Mouse (Mus musculus) urinary bladder, postnatal 36 days (tissue): Measurements from ENCODE around the gene Vps8.

Experiments used
- DNase-seq, 2 experiments: peaks; one replicate each; pipeline ENCODE4 v3.0.0; 2022; ENCODE audit warnings: low spot score in 2 of 2, mixed read lengths in 1 of 2

Gene Vps8

DNA sequence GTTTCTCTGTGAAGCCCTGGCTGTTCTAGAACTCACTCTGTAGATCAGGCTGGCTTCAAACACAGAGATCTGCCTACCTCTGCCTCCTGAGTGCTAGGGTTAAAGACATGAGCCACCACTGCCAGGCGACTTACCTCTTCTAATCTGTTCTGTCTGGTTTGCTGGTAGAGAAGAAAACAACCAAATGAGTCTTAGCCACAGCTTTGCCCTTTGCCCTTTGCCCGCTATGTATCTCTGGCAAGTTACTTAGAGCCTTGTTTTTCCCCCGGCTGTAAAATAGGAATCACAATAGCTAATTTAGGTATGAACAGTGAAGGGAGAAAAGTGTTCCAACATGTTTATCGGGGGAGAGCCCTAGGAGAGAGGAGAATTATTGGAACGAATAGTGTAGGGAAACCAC is 18.3 kb upstream of the Vps8 start:
- DNase-seq = no peak

DNA sequence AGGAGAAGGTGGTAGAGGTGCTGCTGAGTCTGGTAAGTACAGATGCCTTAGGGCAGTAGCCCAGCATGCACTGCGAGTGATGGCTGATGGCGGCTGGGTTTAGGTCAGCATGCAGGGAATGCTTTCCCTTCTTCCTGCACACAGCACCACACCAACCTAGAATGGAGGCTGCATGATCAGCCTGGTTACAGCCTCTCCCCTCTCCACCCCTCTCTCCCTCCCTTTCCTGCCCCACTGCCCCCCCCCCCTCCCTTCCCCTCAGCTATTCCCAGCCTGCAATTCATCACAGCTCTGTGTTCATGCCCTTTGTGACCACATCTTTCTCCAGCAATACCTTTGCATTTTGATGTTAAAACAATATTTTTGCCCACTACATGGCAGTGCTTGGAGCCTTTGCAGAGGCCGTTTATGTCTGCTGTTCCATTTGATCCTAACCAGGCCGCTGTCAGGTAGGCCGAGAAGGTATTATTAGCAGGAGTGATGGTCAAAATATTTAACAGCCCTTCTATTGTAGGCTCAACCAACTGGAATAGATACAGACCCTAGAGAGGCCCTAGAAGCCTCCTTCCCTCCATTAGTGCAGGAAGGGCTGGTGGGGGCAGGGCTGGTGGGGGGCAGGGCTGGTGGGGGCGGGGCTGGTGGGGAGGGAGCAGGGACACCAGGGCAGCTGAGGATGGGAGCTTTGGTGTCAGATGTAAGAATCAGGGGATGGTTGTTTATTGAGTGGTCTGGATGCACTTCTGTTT is 17.5 kb upstream of the Vps8 start:
- DNase-seq = no peak

DNA sequence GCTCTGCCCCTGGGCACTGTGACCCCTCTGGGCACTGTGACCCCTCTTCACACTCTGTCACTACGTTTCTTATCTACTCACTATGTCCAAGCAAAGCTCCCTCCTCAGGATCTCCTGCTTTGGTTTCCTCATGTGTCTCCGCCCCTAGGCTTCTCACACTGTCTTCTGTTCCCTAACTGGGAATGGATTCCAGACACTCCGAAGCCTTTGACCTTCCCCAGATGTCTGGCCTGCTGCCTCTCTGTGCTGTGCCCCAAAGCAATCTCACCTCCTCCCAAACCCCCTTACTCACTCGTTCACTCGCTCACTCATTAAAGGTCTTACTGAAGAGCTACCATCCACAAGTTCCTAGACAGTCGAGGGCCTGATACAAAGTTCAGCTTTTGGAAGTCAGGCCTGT is 16.8 kb upstream of the Vps8 start:
- DNase-seq = no peak

DNA sequence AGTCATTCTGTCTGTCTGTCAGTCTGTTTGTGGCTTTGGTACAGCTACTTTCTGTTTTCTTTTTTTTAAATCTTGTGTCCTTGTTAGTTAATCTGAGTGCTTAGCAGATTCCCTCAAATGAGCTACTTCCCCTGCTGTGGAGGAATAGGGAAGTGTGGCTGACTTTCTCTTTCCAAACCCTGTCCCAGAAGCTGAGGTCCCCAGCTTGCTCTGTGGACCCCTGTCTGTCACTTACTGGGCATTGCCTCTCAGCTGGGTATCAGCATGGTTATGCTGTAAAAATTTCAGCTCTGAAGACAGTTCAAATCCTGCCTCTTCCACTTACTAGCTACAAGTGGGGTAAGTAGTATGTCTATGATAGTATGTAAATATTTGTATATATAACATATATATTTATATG is 11.1 kb upstream of the Vps8 start:
- no peak for DNase-seq

DNA sequence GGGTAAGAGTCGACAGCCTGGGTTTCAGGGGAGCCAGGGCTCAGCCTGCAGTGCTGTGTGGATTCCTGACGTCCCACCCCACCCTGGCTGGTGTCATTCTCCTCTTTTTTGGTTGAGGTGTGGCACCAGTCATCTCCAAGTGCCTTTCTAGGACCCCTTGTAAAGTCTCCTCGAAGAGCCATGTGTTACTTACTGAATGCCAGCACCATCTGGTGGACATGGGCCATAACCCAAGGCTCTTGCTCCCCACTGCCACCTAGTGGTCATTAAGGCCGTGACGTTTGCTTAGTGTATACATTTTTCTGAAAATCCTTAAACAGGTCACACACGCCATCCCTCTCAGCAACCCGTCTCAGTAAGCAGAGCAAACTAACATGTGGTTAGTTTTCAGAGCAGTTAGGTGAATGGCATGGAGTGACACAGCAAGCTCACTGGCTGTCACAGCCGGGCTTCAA is 10.3 kb upstream of the Vps8 start:
- peak; percentile 58 to 72 for DNase-seq

DNA sequence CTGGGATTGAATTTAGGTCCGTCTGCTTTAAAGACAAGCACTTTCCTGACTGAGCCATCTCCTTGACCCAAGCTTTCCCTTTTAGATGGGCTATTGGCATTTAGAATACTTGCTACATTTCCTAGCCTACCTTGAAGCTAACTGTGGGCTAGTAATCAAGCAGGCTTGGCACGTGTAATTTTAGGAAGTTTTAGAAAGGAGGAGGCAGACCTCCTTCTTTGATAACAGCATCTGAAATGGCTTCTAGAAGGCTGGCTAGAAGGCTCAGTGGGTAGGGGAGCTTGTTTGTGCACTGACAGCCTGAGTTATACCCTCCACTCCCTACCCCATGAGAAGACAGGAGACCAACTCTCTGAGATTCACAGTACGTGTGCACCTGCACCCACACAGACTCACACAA is 9.1 kb upstream of the Vps8 start:
- DNase-seq = no peak

DNA sequence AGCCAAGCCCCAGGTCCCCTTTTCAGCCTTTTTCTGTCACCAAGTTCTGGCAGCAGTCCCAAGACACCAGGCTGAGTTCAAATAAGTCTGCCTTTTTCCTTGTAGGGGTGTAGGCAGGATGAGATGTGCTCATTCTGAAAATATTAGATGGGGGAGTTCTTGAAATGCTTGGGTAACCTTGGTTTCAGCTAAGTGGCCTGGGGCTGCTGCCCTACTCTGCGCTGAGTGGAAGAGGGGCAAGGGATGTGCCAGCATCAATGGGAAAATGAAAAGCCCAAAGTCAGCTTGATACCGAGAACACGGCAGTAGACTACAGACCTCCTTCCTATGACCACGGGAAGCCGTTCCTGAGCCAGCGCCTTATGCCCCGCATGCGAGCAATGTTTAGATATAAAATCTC is 7.8 kb upstream of the Vps8 start:
- DNase-seq = no peak

DNA sequence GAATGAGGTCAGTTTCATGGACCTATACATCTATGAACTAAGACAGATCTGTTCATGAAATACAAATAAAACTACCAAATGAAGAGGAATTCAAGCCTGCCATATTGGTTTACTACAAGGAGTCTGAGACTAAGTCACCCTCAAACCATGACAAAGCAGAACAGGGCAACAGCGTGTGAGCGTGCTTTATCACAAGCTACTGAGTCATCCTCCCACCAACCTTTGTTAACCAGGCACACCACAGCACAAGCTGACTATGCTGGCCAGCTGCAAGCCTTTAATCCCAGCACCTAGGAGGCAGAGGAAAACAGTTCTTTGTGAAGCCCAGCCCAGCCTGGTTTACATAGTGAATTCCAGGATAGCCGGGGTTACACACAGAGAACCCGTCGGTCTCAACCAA is 4.9 kb upstream of the Vps8 start:
- no peak for DNase-seq

DNA sequence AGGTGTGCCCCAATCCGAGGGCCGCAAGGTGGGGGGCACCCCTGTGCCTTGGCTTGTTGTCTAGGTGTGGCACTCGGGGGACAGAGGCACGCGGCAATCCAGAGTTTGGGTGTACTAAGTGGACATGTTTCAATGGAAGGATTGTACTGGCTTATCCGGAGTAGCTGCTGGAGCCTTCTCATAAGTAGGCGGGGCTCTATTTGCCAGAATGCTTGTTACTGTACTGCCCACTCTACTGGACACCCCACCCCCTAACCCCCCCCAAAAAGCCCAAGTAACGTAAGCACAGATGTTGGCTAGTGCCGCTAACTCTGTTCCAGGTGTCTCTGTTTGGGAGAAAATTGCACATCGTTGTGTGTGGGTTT is 610 bp downstream of the Vps8 start:
- no peak for DNase-seq

DNA sequence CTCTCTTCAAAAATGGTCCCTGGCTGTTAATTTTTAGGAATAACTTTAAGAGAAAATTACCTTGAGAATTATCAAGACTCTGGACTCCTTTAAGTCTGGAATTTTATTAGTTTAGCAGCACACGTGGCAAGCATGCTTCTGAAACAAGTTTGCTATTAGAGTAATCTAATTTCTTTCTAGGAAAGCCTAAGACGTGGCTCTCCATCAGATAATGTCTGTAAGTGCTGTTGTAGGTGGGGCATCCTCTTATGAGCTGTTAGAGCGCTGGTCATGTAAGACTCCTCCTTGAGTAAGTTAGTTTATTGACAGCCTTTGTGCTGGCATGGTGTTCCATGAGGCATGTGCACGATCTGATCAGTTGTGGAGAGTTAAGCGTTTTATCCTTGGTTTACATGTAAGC is 5.2 kb downstream of the Vps8 start:
- DNase-seq = no peak

DNA sequence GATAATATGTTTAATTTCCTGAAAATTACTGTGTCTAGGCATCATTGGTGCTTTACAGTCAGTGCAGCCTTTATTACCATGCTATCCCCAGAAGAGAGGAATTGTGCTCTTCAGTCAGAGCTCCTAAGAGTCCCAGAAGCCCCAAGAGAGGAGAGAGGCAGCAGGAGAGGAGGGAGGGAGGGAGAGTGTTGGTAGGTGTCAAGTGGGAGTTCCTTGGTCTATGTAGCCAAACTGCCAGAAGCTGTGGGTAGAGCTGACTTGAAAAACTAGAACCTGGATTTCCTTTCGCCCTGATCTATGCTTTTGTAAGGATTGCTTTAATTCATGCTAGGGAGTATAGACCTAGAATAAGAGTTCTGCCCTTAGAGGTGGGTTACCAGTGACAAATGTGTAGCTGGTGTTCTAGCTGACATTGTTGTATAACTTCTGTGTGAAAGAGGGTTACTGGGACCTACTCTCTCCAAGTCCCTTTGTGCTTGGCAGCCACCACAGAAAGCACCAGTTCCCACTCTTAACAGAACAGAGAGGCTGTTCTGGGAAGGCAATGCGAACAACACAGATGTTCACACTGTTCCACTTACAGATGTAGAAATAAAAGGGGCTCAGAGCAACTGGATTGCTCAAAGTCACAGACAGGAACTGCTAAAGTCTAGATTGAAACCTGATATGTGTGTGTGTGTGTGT is 7.6 kb downstream of the Vps8 start:
- no peak for DNase-seq

DNA sequence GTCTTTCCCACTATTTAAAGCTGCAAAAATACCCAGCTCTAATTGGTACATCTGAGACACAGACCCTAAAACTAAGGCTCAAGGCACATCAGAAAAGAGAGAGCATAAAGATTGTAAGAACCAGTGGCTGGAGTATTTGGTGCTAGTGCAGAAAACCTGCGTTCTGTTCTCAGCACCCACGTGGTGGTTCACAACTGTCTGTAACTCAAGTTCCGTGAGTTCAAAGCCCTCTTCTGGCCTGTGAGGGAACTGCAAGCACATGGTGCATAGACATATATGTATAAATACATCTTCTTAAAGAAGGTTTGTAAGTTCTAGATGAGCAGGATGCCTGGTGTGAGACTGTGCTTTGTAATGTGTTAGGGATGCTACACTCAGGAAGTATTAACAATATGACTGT is 8.7 kb downstream of the Vps8 start:
- no peak for DNase-seq

DNA sequence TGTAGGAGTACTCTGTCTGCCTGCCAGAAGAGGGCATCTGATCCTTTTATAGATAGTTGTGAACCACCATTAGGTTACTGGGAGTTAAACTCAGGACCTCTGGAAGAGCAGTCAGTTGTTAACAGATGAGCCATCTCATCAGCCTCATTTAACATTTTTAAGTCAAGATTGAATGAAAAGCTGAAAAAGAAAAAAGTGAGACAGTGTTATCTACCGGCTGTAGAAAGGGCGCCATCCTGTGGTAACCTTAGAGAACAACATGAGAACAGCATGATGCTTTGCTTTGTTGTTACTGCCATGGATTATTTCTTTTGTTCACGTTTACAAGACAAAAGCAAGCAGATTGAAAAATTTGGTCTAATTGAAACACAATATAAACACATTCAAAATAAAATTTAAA is 10.6 kb downstream of the Vps8 start:
- no peak for DNase-seq

DNA sequence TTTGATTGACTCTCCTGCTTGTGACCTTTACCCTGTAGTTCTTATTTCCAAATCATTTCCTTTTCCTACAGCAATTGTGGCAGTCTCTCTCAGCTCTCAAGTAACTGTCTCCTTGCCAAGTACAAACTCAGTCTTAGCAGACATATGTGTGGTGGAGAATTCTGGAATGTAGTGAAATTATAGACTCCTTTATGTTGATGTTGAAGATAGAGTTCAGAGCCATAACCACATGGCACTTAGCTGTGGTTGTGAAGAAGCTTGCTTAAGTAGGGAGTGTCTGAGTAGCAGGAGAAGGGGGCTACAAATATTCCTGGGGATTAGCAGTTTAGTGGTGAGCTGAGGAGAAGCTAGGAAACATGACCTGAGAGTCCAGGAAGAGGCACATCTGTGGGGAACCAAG is 18.1 kb downstream of the Vps8 start:
- no peak for DNase-seq

DNA sequence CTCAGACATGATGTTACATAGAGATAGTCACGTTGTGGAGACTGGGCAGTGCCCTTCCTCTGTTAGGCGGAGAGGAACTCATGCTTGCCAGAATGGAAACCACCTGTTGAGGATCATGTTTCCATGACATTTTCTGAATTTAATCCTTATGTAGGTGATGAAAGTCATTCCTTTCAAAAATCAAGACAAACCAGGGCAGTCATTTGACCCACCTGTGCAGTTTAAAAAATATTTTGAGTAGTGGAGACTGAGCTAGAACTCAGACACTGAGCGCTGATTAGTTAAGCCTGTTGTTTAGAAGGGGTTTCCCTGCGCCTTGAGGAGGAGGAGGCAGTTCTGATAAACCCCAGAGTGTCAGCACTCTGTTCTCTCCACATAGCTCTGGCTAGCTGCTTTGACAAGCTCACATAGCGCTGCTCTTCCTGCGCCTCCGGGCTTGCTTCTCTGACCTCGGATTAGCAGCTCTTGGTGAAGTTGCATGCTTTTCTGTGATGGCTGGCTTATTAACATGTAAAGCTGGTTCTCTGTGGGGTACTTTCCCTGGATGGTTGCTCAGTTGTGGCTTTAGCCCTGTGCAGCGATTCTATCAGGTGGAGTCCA is 22.2 kb downstream of the Vps8 start:
- no peak for DNase-seq

DNA sequence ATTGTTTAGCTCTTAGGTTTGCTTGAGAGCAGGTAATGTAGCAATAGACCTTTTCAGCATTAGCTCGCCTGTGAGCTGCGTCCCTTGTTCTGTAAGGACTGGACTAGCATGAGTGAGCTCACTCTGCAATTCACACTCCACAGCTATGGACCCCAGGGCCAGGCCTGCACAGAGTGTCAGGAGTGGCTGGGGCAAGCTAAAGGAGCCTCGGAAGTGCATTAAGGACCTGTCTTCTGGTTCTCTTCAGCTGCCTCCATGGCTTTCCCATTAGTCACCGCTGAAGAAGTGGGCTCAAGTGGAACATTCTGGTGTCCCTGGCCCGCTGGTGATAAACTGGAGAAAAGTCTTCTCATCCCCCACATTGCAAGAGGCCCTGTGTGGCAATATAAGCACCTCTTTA is 24.5 kb downstream of the Vps8 start:
- no peak for DNase-seq

DNA sequence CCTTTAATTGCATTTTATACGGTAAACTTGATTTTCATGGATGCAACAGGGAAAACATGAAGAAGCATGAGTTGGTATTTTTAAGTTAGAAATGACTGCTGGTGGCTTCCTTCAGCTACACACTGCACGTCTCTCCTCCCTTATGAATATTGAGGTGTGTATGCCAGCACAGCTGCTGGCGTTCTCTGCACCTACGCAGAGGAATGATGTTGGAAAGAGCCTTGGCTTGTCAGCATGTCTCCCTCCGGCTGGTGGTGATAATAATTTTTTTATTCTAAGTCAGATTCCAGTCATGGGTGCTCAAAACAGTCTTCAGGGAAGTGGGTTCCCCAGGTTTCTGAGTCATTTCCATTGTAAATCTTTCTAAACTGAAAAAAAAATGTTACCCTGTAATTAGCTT is 25.5 kb downstream of the Vps8 start:
- no peak for DNase-seq

DNA sequence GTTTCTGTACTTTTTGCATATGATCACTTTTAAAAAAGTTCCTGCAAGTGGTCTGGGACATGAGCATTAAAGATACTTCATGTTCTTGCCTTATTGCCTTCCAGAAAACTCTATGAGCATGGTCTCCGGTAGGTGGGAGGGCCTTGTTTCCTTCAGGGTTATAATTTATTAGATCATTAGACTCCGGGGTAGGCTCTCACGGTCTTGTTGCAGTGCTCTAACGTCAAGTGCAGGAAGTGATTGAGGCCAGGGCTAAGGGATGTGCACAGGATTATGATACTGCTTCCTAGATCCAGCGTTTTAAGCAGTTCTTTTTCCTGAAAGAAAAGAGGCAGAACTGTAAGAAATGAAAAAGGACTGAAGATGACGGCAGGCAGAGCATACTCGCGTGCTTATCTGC is 27.0 kb downstream of the Vps8 start:
- no peak for DNase-seq

DNA sequence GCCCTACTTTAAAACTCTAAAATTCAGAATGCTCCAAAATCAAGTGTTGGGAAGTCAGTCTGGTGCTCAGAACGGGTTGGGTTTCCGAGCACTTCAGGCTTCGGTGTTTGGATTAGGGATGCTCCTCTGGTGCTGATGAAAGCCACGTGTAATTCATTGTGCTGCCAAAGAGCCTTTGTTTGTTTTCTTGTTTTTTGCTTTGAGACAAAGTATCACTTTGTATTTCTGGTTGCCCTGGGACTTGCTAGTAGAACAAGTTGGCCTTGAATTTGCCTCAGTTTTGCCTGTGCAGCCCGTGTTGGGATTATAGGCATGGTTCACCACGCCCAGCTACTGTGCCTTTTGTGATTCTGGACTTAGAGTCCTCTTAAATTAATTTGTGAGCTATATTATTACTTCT is 29.7 kb downstream of the Vps8 start:
- no peak for DNase-seq

DNA sequence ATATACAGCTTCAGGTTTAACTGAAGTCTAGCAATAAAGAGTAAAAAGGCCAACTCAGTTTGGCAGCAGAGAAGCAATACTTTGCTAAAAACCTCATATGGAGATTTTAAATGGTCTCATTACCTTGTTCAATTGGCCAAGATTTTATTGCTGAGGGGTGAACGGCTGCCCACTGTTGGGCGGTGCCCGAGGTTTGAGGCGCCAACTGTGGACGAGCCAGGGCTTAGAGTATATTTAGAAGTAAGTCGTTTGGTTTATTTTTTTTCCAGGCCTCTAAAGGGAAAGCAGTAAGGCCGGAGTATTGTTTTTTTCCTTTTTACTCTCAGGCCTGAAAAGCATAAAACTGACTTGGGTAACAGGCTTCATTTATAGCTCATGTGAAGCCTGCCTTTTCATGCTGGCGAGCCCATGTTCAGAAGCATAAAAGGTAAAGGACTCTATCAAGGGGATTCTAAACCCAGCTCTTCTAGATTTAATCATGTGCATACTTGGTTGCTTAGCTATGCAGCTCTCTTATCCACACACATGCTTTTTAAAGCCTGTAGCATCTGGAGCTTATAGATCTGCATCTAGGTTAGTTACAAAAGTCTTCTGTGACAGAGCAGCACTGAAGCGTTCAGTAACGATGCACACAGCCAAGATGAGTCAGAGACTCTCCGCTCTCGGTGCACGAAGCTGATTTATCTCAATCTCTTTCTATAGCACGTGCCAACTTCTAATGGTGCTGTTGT is 34.9 kb downstream of the Vps8 start:
- DNase-seq = no peak

DNA sequence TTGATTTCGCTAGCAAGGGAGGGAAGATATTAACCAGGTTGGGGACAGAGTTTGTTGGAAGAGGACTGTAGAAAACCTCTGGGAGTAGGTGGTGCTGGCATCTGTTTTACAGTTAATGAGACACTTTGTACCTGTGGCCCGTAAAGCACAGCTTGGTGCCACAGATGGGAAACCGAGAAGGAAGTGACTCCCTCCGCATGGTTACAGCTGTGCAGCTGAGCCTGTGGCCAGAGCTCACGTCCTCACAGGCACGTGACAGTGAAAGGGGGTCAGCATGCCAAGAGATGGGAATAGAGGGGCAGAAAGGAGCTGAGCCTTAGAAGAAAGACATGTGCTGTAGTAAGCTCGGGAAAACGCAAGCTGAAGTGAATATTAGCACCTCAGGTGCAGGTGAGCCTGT is 43.0 kb downstream of the Vps8 start:
- no peak for DNase-seq

DNA sequence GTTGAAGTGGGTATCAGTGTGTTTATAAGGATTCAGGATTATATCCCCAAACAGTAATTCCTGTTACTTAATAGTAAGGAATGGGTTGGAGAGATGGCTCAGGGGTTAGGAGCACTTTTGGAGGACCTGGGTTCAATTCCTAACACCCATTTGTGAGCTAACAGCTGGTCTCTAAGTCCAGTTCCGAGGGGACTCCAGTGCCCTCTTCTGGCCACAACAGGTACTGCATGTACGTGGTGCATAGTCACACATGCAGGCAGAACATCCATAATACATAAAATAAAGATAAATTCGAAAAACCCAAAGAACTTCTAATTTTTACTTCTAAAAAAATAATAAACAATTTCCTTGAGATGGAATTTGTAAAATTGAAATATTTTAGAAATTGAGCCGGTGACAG is 47.5 kb downstream of the Vps8 start:
- no peak for DNase-seq

DNA sequence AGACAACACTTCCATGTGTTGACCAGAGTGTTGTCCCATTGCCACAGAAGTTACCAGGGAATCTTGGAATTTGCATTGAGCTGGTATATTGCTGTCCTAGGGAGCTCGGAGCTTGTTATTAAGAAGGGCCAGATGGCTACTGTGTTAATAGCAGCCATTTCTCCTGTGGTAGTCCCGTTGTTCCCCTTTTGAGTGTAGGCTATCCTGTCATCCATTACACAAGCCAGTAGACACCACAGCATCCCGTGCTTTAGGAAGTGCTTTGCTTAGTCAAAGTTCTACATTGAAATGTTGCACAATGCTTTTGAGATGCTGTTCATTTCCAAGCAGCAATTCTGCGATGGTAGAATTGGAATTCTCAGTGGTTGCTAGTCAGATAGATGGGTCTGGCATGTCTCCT is 54.2 kb downstream of the Vps8 start:
- no peak for DNase-seq
